Mouse (Mus musculus): Measurements from ENCODE around the gene Mmp15. TPM values are rescaled to one million over a fixed set of nuclear protein-coding genes. Genes with fewer than 3 reads are reported as not detected.
A peak's percentile ranks its signal among the peaks of the same experiment; 100 is the strongest.
"Not testable (repeated sequence)": the region's sequence is repeated elsewhere in the genome, so short reads cannot be mapped to it uniquely, and the experiment has no call there.

The Mmp15 gene
- polyA plus RNA-seq, 1 experiment from 2014 or later, result 17.0 TPM

DNA sequence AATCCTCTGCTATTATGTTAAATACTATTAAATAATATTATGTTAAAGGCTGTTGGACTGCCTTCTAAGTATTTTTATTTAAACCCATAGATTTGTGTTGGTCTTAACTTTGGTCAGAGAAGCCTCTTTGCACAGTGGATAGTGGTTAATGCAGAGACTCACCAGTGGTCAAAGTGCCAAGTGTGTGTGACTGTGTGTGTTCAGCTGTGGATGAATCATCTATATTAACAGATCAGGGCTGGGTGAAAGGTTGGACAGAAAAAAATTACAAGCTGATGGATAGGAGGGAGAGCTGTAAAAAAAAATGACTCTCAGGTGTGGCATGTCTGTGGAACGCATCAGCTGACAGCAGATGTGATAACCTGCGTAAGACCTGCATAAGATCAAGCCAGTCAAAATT is 11.8 kb downstream of the Mmp15 start:
- Histone ChIP-seq H3K4me1 (peaks cover 25% of the 10 kb centered on the region), H3K9ac (no peak overlapping the region), H3K4me3 (replicated peaks) (no peak overlapping the region), H3K27ac (no peak overlapping the region), H3K27me3 (replicated peaks) (no peaks in the 10 kb centered on the region), H3K36me3 (0 out of 2 replicates have a peak, but pooled peaks cover 7% of the 10 kb centered on the region), H3K9me3 (no peaks in the 10 kb centered on the region), H3K4me2 (no peak overlapping the region)
- WGBS, result 87% methylated on average over 2 of the region's 2 CpGs
- ATAC-seq (ENCODE audit: insufficient read depth, low FRiP score, low read depth), result no peak

DNA sequence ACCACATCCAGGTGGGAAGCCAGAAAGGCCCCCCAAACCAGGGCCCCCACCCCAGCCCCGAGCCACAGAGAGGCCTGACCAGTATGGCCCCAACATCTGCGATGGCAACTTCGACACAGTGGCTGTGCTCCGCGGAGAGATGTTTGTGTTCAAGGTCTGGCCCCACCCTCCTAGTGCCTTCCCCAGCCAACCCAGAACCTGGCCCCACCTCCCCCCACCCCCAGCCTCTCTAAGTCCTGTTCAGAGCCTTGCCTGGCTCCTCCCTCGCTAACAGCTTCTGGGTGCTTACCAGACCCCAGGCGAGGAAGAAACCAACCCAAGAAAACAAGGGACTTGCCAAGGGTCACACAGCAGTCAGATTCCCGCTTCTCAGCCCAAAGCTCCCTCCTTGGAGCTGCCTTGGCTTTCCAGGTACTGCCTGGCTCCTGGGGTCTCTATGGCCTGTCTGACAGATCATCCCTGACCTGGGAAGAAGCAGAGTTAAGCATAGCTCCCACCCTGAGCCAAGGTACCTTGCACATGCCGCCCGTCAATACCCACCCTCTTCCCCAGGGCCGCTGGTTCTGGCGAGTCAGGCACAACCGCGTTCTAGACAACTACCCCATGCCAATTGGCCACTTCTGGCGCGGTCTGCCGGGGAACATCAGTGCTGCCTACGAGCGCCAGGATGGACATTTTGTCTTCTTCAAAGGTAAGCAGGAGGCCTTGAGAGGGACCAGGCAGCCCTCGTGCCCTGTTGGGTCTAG is 17.7 kb downstream of the Mmp15 start:
- H3K9me3 ChIP-seq, result no peaks in the 10 kb centered on the region
- ATAC-seq (ENCODE audit: insufficient read depth, low FRiP score, low read depth), result peak; percentile 80
- H3K9ac ChIP-seq, result no peak overlapping the region; the same call in 1 of the 2 replicates
- peak overlapping the region; percentile 56 for H3K4me2 ChIP-seq
- H3K4me1 ChIP-seq, result peaks cover 23% of the 10 kb centered on the region
- WGBS, result 41% methylated on average over 20 of the region's 20 CpGs
- H3K27me3 ChIP-seq (replicated peaks), result no peaks in the 10 kb centered on the region
- H3K36me3 ChIP-seq, result peaks cover 7% of the 10 kb centered on the region; the same call in 1 of the 2 replicates
- H3K4me3 ChIP-seq (replicated peaks), result peak overlapping the region; percentile 28
- peak overlapping the region; percentile 57; the same call in 1 of the 2 replicates for H3K27ac ChIP-seq

DNA sequence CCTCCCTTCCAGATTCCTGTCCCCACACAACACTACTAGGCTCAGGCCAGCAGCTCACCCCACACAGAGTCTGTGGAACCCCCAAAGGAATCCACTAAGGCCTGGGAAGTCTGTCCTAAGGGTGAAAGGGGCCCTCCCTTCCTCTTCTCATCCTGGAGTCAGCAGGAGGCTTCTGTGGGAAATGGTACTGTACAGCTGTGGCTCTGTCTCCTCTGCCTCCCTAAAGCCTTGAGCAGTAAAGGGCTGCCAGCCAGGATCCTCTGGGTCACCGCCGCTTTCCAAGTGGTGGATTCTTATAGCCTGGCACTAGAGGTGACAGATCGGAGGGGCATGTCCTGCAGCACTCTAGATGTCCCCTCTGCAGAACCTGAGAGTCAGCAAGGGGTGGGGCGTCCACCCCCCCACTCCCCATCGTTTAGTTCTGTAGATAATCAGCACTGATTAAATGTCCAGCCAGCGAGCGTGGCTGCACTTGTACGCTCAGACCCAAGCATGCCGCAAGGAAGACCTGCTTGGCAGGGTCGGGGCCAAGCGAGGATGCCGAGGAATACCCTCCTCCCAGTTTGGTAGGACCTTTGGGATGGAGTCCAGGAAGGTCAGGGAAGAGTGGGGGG is 21.4 kb downstream of the Mmp15 start:
- 61% methylated on average over 12 of the region's 12 CpGs for WGBS
- peak overlapping the region; percentile 5; the same call in 1 of the 2 replicates for H3K27ac ChIP-seq

DNA sequence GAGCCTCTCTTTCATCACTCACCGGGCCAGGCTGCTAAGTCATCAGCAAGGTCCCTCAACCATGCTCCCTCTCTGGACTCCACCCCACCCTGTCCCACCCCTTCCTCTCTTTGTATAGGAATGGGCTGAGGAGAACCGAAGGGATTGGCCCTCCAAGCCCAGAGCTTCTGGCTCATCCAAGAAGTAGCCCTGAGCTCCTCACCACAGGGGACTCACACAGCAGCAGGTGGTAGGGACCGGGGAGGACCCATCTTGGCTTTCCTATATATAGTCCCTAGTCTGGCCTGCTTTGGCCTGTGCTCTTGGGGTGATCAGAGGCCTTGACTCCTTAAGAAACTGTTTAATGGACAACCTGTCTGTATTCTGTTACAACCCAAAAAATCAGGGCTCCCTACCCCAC is 22.4 kb downstream of the Mmp15 start:
- no peak overlapping the region for H3K27ac ChIP-seq
- no peaks in the 10 kb centered on the region; the same call in 1 of the 2 replicates for H3K36me3 ChIP-seq
- WGBS, result 63% methylated on average over 3 of the region's 3 CpGs

More for the DNA sequence above, 21.4 kb downstream of the Mmp15 start:
- Histone ChIP-seq H3K27me3 (replicated peaks) (no peaks in the 10 kb centered on the region), H3K9ac (no peak overlapping the region), H3K36me3 (peaks cover under 1% of the 10 kb centered on the region; the same call in 1 of the 2 replicates), H3K4me3 (replicated peaks) (no peak overlapping the region), H3K9me3 (no peaks in the 10 kb centered on the region), H3K4me1 (peaks cover 43% of the 10 kb centered on the region), H3K4me2 (no peak overlapping the region)
- no peak for ATAC-seq (ENCODE audit: insufficient read depth, low FRiP score, low read depth)

DNA sequence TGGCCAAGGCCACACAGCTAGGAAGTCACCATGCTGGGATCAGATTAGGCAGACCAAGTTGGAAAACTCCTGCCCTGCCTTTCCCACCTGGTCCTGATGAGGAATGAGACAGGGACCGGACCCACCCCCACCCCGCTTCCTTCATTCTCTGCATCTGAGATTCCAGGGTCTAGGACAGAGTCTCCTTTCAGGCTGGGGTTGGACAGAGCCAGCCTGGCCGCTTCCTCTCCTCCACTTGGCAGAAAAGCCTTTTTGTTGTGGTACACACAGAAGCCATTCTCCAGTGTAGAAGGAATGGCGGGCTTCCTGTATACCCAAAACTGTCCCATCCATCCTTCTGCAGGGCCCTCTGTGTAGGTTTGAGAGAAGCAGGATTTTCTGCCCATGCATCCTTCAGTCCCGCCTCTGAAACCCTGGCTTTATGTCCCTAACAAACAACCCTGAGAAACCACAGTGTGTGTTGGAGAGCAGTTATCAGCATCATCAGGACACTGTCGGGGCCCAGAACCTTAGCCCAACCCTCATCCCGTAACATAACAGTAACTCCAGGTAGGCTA is 23.4 kb downstream of the Mmp15 start:
- no peak for ATAC-seq (ENCODE audit: insufficient read depth, low FRiP score, low read depth)
- Histone ChIP-seq H3K36me3 (no peaks in the 10 kb centered on the region; the same call in 1 of the 2 replicates), H3K27ac (peak overlapping the region; percentile 18; the same call in 1 of the 2 replicates), H3K4me3 (replicated peaks) (no peak overlapping the region), H3K9me3 (no peaks in the 10 kb centered on the region), H3K4me1 (peaks cover 30% of the 10 kb centered on the region), H3K9ac (no peak overlapping the region), H3K27me3 (replicated peaks) (no peaks in the 10 kb centered on the region), H3K4me2 (no peak overlapping the region)
- 75% methylated on average over 7 of the region's 7 CpGs for WGBS

More for the DNA sequence above, 22.4 kb downstream of the Mmp15 start:
- H3K4me2 ChIP-seq, result no peak overlapping the region
- H3K9me3 ChIP-seq, result no peaks in the 10 kb centered on the region
- H3K9ac ChIP-seq, result no peak overlapping the region
- H3K4me1 ChIP-seq, result peaks cover 36% of the 10 kb centered on the region
- no peaks in the 10 kb centered on the region for H3K27me3 ChIP-seq (replicated peaks)
- no peak overlapping the region for H3K4me3 ChIP-seq (replicated peaks)
- ATAC-seq (ENCODE audit: insufficient read depth, low FRiP score, low read depth), result no peak

DNA sequence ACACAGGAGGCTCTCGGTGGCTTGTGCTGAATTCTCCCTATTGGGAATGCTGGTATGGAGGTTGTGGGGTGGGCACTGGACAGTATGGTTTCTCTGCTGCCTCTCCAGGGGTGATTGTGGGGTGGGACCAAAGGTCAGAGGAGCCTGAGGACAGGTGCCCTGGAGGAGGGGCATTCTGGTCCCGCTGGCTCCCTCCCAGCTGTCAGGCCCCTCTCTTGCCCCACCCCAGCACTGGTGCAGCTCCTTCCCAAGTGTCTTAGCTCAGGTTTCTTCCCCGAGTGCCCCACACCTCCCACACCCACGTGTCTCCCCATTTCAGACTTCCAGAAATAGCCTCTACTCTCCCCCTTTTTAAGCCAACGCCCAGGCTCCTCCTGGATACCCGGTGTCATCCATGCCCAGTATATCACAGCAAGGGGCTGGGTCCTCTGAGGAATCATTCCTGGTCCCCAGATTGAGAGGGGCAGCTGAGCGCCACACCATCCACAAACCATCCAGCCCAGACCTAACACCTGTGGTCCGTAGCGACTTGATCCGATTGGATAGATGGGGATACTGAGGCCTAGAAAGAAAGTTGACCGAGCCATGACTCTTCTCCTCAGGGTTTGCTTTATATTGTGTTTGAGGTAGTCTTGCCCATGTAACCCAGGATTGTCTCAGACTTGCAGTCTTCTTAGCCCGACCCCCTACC is 24.4 kb downstream of the Mmp15 start:
- no peaks in the 10 kb centered on the region for H3K36me3 ChIP-seq
- H3K9ac ChIP-seq, result no peak overlapping the region
- peak overlapping the region; percentile 89; the same call in 1 of the 2 replicates for H3K27ac ChIP-seq
- ATAC-seq (ENCODE audit: insufficient read depth, low FRiP score, low read depth), result no peak
- peaks cover 30% of the 10 kb centered on the region for H3K4me1 ChIP-seq
- H3K4me2 ChIP-seq, result no peak overlapping the region
- no peaks in the 10 kb centered on the region for H3K9me3 ChIP-seq
- H3K4me3 ChIP-seq (replicated peaks), result no peak overlapping the region
- WGBS, result 75% methylated on average over 12 of the region's 12 CpGs
- no peaks in the 10 kb centered on the region for H3K27me3 ChIP-seq (replicated peaks)

DNA sequence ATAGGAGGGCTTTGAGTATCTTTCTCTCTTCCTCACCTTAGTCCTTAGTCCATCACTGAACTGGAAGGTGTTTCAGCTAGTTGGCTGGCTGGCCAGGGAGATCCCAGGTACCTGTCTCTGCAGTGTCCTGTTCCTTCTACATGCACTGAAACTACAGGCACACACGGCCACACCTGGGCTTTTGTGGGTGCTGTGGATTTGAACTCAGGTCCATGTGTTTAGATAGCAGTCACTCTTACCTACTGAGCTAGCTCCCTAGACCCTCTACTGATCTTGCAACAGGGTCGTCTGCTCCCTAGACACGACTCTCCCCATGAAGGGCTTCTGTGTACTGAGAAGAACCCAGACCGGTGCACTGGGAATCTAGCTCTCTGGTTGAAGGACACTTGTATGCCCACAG is 25.0 kb downstream of the Mmp15 start:
- 64% methylated on average over 4 of the region's 4 CpGs for WGBS

DNA sequence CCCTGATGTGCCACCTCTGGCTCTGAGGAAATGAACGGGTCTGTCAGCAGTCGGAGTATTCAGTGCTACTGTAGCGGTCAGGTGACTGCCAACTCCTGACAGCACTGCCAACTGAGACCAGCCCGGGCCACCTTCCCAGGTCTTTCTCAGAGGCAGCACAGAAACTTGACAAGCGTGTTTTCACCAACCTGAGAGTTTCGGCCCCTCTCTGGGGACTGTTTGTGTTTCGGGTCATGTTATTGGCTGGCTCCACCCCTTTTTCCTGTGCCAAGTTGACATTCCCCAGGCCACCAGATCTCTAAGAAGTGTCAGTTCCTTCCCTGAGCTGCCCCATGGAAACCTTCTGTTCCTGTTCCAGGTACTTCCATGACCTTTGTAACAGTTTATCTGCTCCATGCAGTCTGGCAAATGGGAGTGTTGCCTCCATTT is 25.8 kb downstream of the Mmp15 start:
- H3K9me3 ChIP-seq, result no peaks in the 10 kb centered on the region
- ATAC-seq (ENCODE audit: insufficient read depth, low FRiP score, low read depth), result peak; percentile 86
- H3K4me3 ChIP-seq (replicated peaks), result no peak overlapping the region
- H3K27me3 ChIP-seq (replicated peaks), result no peaks in the 10 kb centered on the region
- peak overlapping the region; percentile 89 for H3K27ac ChIP-seq
- H3K4me1 ChIP-seq, result peaks cover 26% of the 10 kb centered on the region
- no peak overlapping the region for H3K9ac ChIP-seq
- no peaks in the 10 kb centered on the region for H3K36me3 ChIP-seq
- 11% methylated on average over 7 of the region's 7 CpGs for WGBS
- H3K4me2 ChIP-seq, result peak overlapping the region; percentile 32

More for the DNA sequence above, 25.0 kb downstream of the Mmp15 start:
- Histone ChIP-seq H3K4me1 (peaks cover 30% of the 10 kb centered on the region), H3K4me3 (replicated peaks) (no peak overlapping the region), H3K27me3 (replicated peaks) (no peaks in the 10 kb centered on the region), H3K9me3 (no peaks in the 10 kb centered on the region), H3K4me2 (peak overlapping the region; percentile 32; the same call in 1 of the 2 replicates), H3K9ac (no peak overlapping the region), H3K27ac (peak overlapping the region; percentile 89), H3K36me3 (no peaks in the 10 kb centered on the region)
- no peak for ATAC-seq (ENCODE audit: insufficient read depth, low FRiP score, low read depth)

DNA sequence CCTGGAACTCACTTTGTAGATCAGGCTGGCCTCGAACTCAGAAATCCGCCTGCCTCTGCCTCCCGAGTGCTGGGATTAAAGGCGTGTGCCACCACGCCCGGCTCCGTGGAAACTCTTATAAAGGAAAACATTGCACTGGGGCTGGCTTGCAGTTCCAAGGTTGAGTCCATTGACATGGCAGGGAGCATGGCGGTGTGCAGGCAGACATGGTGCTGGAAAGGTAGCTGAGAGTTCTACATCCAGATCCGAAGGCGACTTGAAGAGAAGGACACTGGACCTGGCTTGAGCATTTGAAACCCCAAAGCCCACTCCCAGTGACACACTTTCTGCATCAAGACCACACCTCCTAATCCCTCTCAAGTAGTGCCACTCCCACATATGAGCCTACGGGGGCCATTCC is 26.9 kb downstream of the Mmp15 start:
- H3K4me3 ChIP-seq (replicated peaks); ATAC-seq (ENCODE audit: insufficient read depth, low FRiP score, low read depth); H3K27me3 ChIP-seq (replicated peaks); H3K9ac ChIP-seq; H3K27ac ChIP-seq; H3K36me3 ChIP-seq; H3K9me3 ChIP-seq; H3K4me2 ChIP-seq: not testable (repeated sequence)
- peaks cover 20% of the 10 kb centered on the region for H3K4me1 ChIP-seq
- WGBS, result 93% methylated on average over 11 of the region's 11 CpGs

DNA sequence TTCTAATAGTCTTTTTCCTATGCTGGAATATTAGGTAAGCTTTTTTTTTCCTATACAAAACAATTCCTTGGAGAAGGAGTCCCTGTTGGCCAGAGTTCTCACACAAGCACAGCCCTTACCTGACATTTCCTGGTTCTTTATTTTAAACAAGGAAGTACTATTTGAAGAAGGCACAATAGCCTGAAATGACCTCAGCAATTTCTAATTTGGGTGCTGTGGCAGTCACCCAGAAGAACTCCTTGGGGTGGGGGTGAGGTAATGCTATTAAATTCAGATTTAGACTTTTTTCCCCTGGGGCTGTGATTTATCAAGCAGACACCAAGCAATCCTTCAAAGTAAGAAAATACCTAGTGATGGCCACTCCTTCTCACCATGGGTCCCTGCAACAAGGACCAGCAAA is 28.9 kb downstream of the Mmp15 start:
- Histone ChIP-seq H3K4me2 (no peak overlapping the region), H3K36me3 (no peaks in the 10 kb centered on the region), H3K27ac (no peak overlapping the region), H3K27me3 (replicated peaks) (no peaks in the 10 kb centered on the region), H3K4me1 (peaks cover 20% of the 10 kb centered on the region), H3K9me3 (no peaks in the 10 kb centered on the region), H3K9ac (no peak overlapping the region), H3K4me3 (replicated peaks) (no peak overlapping the region)
- ATAC-seq (ENCODE audit: insufficient read depth, low FRiP score, low read depth), result no peak

DNA sequence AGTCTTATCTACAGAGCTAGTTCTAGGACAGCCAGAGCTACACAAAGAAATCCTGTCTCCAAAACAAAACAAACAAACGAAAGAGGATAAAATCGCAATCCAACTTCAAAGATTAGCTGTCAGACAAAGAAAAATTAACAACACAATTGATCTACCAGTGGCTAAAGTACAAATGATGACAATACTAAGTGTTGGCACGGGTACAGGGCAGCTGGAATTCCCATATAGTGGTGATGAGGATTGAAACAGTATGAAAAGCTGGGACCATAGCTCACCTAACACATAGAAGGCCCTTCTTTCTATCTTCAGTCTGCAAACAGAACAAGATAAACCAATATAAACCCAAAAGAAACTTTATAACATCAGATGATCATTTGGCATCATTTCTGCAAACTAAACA is 29.5 kb downstream of the Mmp15 start:
- no peak for ATAC-seq (ENCODE audit: insufficient read depth, low FRiP score, low read depth)
- Histone ChIP-seq H3K9me3 (no peaks in the 10 kb centered on the region), H3K9ac (no peak overlapping the region), H3K4me2 (no peak overlapping the region), H3K4me3 (replicated peaks) (no peak overlapping the region), H3K27ac (no peak overlapping the region), H3K27me3 (replicated peaks) (no peaks in the 10 kb centered on the region), H3K4me1 (peaks cover 16% of the 10 kb centered on the region), H3K36me3 (no peaks in the 10 kb centered on the region)
- WGBS, result 73% methylated on average over 3 of the region's 3 CpGs

Measured in stomach, embryonic 15.5 days (tissue).